Mouse (Mus musculus): ENCODE measurements around the gene Clnk.

DNA sequence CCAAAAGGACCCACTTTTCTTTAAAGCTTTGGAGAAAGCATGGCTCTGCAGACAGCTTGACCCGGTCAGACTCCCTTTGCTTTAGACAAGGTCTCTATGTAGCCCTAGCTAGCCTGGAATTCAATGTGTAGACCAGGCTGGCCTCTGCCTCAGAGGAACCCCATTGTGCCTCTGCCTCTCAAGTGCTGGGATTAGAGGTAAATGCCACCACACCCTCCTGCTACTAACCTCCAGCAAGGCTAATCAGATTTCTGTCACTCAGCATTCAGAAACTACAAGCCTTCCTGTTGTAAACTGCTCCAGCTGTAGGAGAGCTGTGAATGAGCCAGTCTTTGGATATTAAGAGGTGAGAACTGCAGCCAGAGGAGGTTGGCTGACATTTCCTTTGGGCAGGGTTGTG, 188.9 kb downstream of the Clnk start:
- TF ChIP-seq POLR2A (IDR thresholded peaks at IDR 0.05; ENCODE audit: borderline replicate concordance, extremely low read depth, low read depth, low read length) (no peak), CTCF (IDR thresholded peaks at IDR 0.05; ENCODE audit: insufficient read depth, low read length) (no peak)
